ENCODE assay signal across 7 mouse cellular contexts in genomic region chr11:97361948-97362648, GRCm38 (mm10). TPM values are rescaled to one million over a fixed set of nuclear protein-coding genes. Genes with fewer than 3 reads are reported as not detected.
A peak's percentile ranks its signal among the peaks of the same experiment; 100 is the strongest.
DNase-seq lines count a peak whose midpoint lies in the region; ATAC-seq and TF ChIP-seq lines count a peak whose summit lies in the region.

Gene Socs7 (plus strand): TSS chr11:97362551.

- peak; percentile 97 for DNase-seq in adrenal gland, postnatal 14 days
- DNase-seq in embryonic facial prominence, embryonic 11.5 days (ENCODE audit: low spot score), result peak; percentile 93
- DNase-seq in heart, adult 18-20 months, result peak; percentile 96 to 97
- peak; percentile 97 for DNase-seq in kidney, adult 2 months
- DNase-seq in spleen, adult 2 months (ENCODE audit: low read depth in 1 of 2, low spot score in 2 of 2), result peak; percentile 75 to 94

- H3K4me1 ChIP-seq in embryonic facial prominence, embryonic 11.5 days (ENCODE audit: control insufficient read depth, insufficient read depth, low read length), result no peaks in the 10 kb centered on the region
- H3K4me1 ChIP-seq in kidney, adult 2 months (ENCODE audit: control insufficient read depth, insufficient read depth, low read length), result peaks cover 10% of the 10 kb centered on the region
- H3K4me1 ChIP-seq in limb, embryonic 12.5 days (replicated peaks), result peaks cover 24% of the 10 kb centered on the region
- H3K4me1 ChIP-seq in midbrain, embryonic 15.5 days, result peaks cover 29% of the 10 kb centered on the region
- peaks cover 4% of the 10 kb centered on the region; the same call in 1 of the 2 replicates for H3K4me1 ChIP-seq in spleen, adult 2 months (ENCODE audit: control insufficient read depth, insufficient read depth, insufficient read length)

- no peaks in the 10 kb centered on the region for H3K36me3 ChIP-seq in embryonic facial prominence, embryonic 11.5 days (replicated peaks; ENCODE audit: control insufficient read depth, insufficient read depth, low read depth, low read length)
- H3K36me3 ChIP-seq in kidney, adult 2 months (ENCODE audit: control insufficient read depth, insufficient read depth, low read length), result no peaks in the 10 kb centered on the region
- no peaks in the 10 kb centered on the region for H3K36me3 ChIP-seq in limb, embryonic 12.5 days
- H3K36me3 ChIP-seq in midbrain, embryonic 15.5 days (replicated peaks), result no peaks in the 10 kb centered on the region
- H3K36me3 ChIP-seq in spleen, adult 2 months (ENCODE audit: control insufficient read depth, insufficient read depth, low read length), result no peaks in the 10 kb centered on the region

- H3K9me3 ChIP-seq in embryonic facial prominence, embryonic 11.5 days (replicated peaks; ENCODE audit: control insufficient read depth, low read length), result no peaks in the 10 kb centered on the region
- H3K9me3 ChIP-seq in limb, embryonic 12.5 days, result no peaks in the 10 kb centered on the region
- no peaks in the 10 kb centered on the region for H3K9me3 ChIP-seq in midbrain, embryonic 15.5 days

- peak within 1 kb of the TSS; percentile 100 for H3K4me3 ChIP-seq in embryonic facial prominence, embryonic 11.5 days (ENCODE audit: low read depth, low read length)
- H3K4me3 ChIP-seq in kidney, adult 2 months (ENCODE audit: insufficient read depth, low read depth, low read length), result peak within 1 kb of the TSS; percentile 98
- peak within 1 kb of the TSS; percentile 100 for H3K4me3 ChIP-seq in limb, embryonic 12.5 days (replicated peaks)
- H3K4me3 ChIP-seq in midbrain, embryonic 15.5 days, result peak within 1 kb of the TSS; percentile 95
- peak within 1 kb of the TSS; percentile 86 for H3K4me3 ChIP-seq in spleen, adult 2 months (ENCODE audit: extremely low read depth, insufficient read depth, insufficient read length)

- no peaks in the 10 kb centered on the region for H3K27me3 ChIP-seq in embryonic facial prominence, embryonic 11.5 days (ENCODE audit: control insufficient read depth, insufficient read depth, low read length)
- H3K27me3 ChIP-seq in kidney, adult 2 months (replicated peaks; ENCODE audit: control insufficient read depth, insufficient read depth, low read length), result no peaks in the 10 kb centered on the region
- no peaks in the 10 kb centered on the region for H3K27me3 ChIP-seq in limb, embryonic 12.5 days
- no peaks in the 10 kb centered on the region for H3K27me3 ChIP-seq in midbrain, embryonic 15.5 days (replicated peaks)
- no peaks in the 10 kb centered on the region for H3K27me3 ChIP-seq in spleen, adult 2 months (ENCODE audit: control insufficient read depth, insufficient read depth, low read length)

- peak; percentile 93 for ATAC-seq in embryonic facial prominence, embryonic 11.5 days (replicated peaks; ENCODE audit: insufficient number of reproducible peaks, low FRiP score, low TSS enrichment, low read depth)
- peak; percentile 93 for ATAC-seq in limb, embryonic 12.5 days (ENCODE audit: insufficient number of reproducible peaks, insufficient read depth, low FRiP score, low TSS enrichment, low read depth)
- ATAC-seq in midbrain, embryonic 15.5 days (replicated peaks), result peak; percentile 98

- peak within 1 kb of the TSS; percentile 76 for H3K27ac ChIP-seq in embryonic facial prominence, embryonic 11.5 days (replicated peaks; ENCODE audit: low read depth, low read length)
- peak within 1 kb of the TSS; percentile 66 for H3K27ac ChIP-seq in kidney, adult 2 months (ENCODE audit: insufficient read depth, low read depth, low read length)
- peak within 1 kb of the TSS; percentile 83 for H3K27ac ChIP-seq in limb, embryonic 12.5 days
- peak within 1 kb of the TSS; percentile 87 for H3K27ac ChIP-seq in midbrain, embryonic 15.5 days
- H3K27ac ChIP-seq in spleen, adult 2 months (ENCODE audit: insufficient read depth, low read length), result peak within 1 kb of the TSS; percentile 73

- TF ChIP-seq POLR2A in kidney, adult 2 months (IDR thresholded peaks at IDR 0.05; ENCODE audit: low read depth, low read length), result peak; percentile 45
- TF ChIP-seq POLR2A in spleen, adult 2 months (IDR thresholded peaks at IDR 0.05; ENCODE audit: low read depth, low read length), result no peak; the same call in 1 of the 2 replicates

- H3K9ac ChIP-seq in embryonic facial prominence, embryonic 11.5 days (replicated peaks; ENCODE audit: low read length), result peak within 1 kb of the TSS; percentile 94
- peak within 1 kb of the TSS; percentile 98 for H3K9ac ChIP-seq in limb, embryonic 12.5 days (replicated peaks)
- peak within 1 kb of the TSS; percentile 97 for H3K9ac ChIP-seq in midbrain, embryonic 15.5 days

- H3K4me2 ChIP-seq in embryonic facial prominence, embryonic 11.5 days (ENCODE audit: low read depth, low read length), result peak within 1 kb of the TSS; percentile 90
- peak within 1 kb of the TSS; percentile 97 for H3K4me2 ChIP-seq in limb, embryonic 12.5 days
- H3K4me2 ChIP-seq in midbrain, embryonic 15.5 days, result peak within 1 kb of the TSS; percentile 94

- no peak for TF ChIP-seq CTCF in kidney, adult 2 months (conservative IDR thresholded peaks at IDR 0.05; ENCODE audit: insufficient read depth, insufficient read length, low read depth, low read length)
- no peak for TF ChIP-seq CTCF in spleen, adult 2 months (IDR thresholded peaks at IDR 0.05; ENCODE audit: extremely low read depth, insufficient read depth, insufficient read length, insufficient replicate concordance)

- WGBS in embryonic facial prominence, embryonic 11.5 days, result under 1% methylated on average over 27 of the region's 81 CpGs
- 1% methylated on average over 72 of the region's 81 CpGs for WGBS in kidney, adult 2 months
- WGBS in limb, embryonic 12.5 days, result under 1% methylated on average over 36 of the region's 81 CpGs
- WGBS in midbrain, embryonic 15.5 days, result under 1% methylated on average over 28 of the region's 81 CpGs
- WGBS in spleen, adult 2 months, result 1% methylated on average over 30 of the region's 81 CpGs

RNA-seq across cellular contexts. Expression of gene Socs7, which starts in this region (rescaled TPM):
- 18.3 TPM in 2 replicates for total RNA-seq in adrenal gland, postnatal 14 days (2021)
- 2.4 and 2.8 TPM in 2 replicates for polyA plus RNA-seq in embryonic facial prominence, embryonic 11.5 days (2014; fragmentation: Nextera tagmentation; extraction: Ambion mirVana)
- total RNA-seq in heart, adult 18-20 months (2021), result 10 to 100 TPM; 21.9 to 22.8 TPM
- 12.9 and 13.5 TPM in 2 replicates for polyA plus RNA-seq in kidney, adult 2 months (2012; rRNA removed)
- 5.1 and 5.5 TPM in 2 replicates for polyA plus RNA-seq in limb, embryonic 12.5 days (2016; fragmentation: Nextera tagmentation; extraction: Ambion mirVana)
- 10.6 and 10.8 TPM in 2 replicates for polyA plus RNA-seq in midbrain, embryonic 15.5 days (2015; fragmentation: Nextera tagmentation; extraction: Ambion mirVana)
- 6.0 and 6.1 TPM in 2 replicates for polyA plus RNA-seq in spleen, adult 2 months (2012; rRNA removed)

Comparison
In these comparisons a context has a peak if more than half of its experiments do, and no peak if none do; other contexts are left out.
1. Peak in every context shown above with its lines: DNase-seq, ATAC-seq, H3K4me3 ChIP-seq and H3K27ac ChIP-seq.